Mouse (Mus musculus): ENCODE measurements around the gene Rbfox1. TPM values are rescaled to one million over a fixed set of nuclear protein-coding genes. Genes with fewer than 3 reads are reported as not detected.
A peak's percentile ranks its signal among the peaks of the same experiment; 100 is the strongest.

Gene Rbfox1
- total RNA-seq, 2 experiments from 2014 or later = 105 to 113 TPM

DNA sequence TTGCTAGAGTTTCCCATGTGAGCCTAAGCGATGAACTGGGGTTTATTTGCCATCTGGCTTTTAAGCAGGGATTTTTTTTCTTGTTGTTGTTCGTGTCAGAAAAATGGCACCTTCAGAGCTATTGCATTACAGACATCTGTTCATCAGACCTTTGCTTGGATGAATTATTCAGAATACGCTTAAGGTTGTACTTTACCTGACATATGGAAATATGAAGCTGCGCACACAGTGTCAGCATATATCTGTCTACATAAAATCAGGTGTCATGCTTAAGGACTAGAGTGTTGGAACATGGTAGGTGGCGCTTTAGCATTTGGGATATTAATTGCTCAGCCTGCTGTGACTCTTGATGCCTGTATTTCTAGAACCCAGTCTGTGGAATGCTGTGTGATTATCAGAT, 819.7 kb downstream of the Rbfox1 start:
- DNase-seq = no peak

DNA sequence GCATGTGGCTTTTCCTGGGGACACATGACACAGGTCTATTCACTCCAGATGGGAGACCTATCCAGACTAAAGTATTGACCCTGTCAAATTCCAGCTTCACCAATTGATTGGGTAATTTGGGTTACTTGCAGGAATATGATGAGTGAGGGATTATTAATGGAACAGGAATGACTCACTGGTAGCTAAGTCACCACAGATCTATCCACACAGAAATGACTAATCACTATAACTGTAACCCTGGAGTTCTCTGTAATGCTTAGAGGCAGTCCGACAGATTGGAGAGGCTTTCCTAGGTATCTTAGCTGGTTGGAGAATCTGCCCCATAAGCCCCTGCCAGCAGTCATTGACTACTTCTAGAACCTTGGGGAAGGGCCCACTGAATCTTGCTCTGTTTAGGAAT, 827.2 kb downstream of the Rbfox1 start:
- no peak for DNase-seq

DNA sequence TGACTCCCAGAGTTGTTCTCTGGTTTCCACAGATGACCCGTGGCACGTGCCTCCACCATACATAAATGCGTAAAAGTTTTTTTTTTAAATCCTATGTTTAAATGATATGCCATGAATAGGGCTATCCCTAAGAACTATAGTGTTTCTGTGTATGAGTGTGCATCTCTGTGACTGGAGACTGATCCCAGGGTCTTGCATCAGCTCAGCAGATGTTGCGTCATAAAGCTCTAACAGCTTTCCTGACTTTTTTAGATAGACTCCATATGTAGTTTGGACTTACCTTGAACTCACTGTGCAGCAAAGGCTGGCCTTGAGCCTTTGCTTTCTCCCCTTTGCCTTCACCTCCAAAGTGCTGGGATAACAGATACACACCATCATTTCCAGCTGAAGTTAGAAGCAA, 830.1 kb downstream of the Rbfox1 start:
- DNase-seq = no peak

DNA sequence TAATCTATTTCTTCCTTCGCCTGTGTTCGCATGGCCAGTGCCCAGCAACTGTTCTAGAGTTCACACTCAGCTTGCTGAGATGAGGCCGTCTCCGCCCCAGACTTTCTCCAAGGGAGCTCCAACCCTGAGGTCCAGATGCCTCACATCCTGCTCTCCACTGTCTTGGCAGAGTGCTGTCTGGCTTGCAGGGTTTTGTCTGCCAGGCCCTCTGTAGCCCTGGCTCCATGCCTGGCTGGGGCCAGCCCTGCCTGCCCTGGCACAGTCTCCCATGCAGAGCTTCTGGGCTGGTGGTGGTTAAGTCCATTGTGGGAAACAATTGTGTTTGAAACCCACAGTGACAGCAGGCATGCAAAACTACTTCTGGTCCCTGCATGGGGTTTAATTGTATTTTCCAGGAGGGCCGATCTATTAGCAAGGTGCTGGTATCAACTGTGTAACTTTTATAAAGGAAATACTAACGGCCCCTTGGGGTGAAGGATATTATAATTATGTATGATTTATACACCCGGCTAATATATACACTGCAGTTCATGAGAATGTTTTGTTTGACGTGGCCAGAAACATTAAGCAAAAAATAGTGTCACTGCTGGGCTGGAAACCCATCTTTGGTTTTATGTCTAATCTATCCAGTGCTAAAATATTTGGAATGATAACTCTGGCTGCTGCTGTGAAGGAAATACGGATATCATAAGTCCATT, 831.2 kb downstream of the Rbfox1 start:
- peak; percentile 61 for DNase-seq

DNA sequence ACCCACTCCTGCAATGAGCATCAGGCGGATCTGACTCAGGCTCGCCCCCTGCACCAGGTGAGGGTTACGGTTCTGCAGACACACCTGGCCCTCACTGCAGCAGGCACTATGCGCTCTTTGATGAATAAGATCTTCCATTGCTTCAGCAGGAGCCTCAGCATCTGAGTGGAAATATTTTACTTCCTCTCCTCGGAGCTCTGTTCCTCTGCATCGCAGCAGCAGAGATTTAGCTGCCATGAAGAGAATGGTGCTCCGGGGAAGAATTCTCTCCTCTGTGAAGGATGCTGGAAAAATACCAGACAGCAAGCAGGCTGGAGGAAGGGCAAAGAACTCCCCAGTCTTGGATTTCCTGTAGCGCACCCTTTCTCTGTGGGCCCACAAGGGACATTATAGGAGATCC, 833.9 kb downstream of the Rbfox1 start:
- DNase-seq = no peak

DNA sequence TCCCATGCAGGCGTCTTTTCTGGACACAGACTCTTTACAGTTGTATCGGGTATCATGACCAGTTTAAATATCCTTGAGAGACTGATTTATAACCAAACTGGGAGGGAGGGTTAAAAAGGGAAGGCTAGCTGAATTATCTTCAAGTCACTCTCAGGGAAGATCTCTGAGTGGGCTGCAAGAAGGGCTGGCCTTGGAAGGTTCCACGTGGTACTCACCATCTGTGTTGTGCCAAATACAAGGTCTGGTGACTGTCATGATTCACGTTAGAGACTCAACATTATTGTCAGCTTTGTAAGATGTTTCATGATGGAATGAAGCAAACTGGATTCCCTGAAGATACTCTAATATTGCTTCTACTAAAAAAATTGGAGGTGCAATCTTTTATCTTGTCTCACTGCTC, 847.5 kb downstream of the Rbfox1 start:
- no peak for DNase-seq

DNA sequence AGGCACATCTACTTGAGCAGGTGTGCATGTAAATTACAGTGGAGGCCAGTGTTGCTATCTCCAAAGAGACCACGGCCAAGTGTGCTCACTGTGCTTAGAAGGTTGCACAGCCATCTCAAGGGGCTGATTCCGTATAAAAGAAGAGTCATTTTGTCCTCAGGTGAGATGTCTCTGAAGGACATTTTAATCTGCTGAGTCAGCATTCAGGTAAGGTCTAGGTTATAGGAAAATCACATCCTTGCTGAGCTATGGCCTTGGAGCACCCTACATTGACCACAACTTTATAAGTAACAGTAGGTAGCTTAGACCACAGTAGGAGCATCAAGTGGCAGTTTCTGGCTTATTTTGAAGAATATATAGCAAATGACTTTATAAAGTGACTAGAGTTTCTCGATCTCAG, 848.3 kb downstream of the Rbfox1 start:
- no peak for DNase-seq

DNA sequence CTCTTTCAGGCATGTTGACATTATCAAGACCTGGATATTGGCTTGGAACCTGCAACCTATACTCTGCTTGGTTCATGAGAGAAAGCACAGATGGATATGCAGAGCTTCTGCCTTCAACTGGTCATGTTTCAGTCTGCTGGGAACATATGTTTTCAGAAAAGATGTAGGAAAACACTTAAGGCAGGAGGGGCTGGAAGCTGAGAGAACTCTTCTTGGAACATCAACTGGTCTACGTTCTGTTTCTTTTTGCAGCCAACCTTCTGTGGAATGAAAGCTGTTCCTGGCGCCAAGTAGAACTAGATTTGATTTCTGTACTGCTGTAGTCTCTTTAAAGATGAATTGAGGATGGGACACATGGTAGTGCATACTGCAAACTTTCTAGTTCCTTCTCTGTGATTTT, 851.4 kb downstream of the Rbfox1 start:
- DNase-seq = no peak

DNA sequence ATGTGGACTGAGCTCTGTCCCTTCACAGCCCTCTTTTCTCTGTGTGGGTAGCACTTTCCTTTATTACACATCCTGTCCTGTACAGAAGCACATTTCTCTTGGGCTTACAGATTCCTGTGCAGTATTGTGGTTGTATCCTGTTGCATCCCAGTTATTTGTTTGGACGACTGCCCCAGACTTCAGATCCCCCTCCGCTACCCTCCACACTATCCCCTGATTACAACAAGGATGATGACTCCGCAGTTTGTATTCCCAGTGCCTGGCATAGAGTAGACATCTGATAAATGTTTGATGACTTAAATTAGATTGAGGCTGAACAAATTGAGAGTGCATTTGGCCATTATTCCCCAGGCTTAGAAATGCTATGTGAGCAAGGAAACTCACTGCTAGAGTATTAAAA, 851.8 kb downstream of the Rbfox1 start:
- DNase-seq = no peak

DNA sequence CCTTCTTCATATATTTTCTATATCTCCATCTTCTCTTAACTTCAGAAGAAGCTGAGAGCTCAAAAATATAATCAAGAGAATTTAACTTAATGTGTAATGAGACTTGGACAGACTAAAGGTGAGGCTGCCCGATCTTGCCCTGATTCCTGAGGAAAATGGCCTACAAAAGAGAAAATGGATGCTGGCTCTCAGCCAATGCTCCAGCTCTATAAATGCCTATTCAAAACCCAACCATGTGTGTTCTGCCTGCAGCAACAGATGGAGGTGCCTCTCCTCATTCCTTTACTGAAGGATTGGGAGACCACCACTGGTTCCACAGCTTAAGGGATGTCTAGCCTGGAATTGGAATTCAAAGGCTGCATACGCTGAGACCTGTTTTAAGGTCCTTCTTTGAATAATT, 861.0 kb downstream of the Rbfox1 start:
- DNase-seq = no peak

DNA sequence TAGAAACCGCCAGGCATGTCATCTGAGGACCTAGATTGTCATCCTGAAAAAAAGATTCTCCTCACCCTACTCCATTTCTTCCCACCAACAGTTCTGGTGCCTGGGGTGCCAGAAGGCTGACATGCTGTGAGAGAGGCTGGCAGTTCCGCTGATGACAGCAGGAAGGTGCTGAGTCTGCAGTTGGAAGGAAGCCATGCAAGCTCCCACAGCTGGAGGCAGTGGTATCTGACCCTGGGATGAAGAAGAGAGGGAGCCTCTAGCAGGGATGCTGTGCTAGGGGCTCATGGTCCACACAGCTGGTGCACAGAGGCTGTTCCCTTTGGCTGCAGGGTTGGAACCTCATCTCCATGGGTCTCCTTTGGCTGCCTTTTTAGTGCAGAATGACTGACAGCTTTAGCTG, 865.3 kb downstream of the Rbfox1 start:
- DNase-seq = no peak

DNA sequence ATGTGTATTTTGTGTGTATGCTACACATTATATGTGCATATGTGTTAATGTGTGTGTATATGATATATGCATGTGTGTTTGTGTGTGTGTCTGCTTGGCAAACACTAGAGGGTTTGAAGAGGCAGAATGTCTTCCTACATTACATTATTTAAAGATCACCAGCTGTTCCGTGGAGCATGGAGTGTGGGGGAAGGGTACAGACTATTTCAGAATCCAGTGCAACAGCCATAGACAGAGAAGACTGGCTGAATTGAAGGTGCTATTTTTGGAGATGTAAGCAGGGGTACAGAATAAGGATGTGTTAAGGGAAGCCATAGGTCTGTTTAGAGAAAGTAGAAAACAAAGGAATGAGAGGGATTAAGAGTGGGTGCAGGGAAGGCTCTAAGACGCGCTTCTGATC, 869.7 kb downstream of the Rbfox1 start:
- DNase-seq = no peak

DNA sequence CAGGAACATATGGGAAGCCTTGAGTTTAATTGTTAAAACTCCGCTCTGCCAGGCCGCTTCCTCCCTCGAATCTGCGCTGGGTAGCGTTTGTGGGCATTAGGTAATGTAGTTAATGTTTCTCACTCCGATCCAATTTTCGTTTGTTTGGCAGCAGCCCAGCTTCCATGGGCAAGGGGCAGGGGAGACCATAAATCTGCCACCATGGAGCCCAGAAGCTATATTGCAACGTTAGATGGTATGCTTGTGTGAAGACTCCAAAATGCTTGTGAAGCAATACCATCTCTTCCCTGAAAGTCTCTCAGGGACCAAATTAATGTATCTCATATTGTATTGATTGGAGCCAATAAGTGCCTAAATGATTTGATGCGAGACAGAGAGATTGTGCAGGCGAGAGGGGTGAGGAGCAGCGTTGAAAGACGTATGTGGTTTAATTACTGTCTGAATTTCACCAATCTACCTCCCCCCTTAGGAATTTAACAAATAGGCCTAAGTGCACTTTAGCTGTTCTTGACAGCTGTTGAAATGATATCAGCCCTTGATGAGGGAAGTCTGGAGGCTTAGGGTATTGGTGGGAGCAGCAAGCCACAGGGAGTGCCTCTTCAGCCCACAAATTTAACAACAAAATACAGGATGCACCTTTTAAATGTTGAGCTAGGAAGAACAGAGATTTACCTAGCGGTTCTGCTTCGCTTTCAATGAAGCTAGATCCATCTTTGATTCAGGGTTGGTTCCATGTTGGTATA, 884.5 kb downstream of the Rbfox1 start:
- no peak for DNase-seq

DNA sequence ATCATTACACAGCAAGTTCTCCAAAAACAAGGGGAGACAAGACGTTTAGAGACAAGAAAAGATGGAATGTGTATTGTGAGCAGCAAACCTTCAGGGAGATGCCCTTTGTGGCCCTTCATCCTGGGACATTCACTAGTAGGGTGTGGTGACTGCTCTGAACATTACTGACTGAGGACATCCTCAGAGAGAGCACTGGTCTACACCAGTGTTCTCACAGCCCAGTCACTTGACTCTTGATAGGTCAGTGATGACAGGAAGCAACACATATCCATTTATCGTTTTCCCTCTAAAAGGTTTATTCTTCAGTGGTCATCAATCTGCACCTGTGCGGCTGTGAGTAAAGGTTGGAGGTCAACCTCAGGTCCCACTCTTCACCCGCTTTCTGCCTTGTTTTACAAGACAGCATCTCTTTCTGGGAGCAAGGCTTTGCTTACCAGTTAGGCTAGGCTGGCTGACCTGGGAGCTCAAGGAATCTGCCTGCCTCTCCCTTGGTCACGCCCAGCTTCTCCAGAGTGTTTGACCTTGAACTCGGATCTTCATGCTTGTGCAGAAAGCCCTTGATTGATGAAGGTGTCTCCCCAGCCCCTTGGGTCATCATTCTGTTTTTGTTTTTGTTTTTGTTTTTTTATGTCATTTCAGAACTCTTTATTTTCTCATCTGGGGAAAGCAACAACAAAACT, 892.5 kb downstream of the Rbfox1 start:
- DNase-seq = no peak

DNA sequence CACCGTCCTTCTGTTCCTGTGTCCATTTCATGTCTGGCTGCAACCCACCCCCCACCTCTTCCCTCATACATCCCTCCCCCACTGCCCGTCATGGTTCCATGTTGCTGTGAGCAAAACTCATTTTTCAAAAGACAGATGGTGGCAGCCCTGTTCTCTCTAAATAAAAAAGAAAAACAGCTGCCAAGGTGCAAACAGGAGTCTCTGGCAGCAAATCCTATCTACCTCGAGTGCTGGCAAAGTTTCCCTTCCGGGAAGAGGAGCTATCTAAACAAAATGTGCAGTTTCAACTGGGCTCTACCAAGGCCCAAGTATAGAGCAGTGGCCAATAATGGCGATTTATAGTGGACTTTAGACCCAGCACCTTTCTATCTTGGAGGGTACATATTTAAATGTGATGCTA, 899.0 kb downstream of the Rbfox1 start:
- no peak for DNase-seq

DNA sequence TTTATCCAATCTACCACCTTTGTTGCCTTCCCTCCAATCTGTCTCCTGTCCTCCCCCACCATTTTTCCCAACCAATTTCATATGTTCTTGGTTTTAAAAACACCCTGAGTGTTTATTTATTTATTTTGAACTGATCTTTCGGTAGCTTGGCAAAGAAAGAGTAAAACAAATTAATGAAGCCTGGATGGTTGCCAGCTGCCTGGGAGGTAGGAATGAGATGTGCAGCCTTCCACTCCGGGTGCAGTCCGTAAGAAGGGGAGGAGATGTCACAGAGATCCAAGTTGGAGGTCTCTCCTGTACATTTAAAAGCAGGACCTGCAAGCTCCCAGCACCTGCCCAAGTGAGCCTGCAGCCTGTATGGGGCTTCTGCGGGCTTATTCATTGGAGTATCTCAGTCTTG, 899.9 kb downstream of the Rbfox1 start:
- no peak for DNase-seq

DNA sequence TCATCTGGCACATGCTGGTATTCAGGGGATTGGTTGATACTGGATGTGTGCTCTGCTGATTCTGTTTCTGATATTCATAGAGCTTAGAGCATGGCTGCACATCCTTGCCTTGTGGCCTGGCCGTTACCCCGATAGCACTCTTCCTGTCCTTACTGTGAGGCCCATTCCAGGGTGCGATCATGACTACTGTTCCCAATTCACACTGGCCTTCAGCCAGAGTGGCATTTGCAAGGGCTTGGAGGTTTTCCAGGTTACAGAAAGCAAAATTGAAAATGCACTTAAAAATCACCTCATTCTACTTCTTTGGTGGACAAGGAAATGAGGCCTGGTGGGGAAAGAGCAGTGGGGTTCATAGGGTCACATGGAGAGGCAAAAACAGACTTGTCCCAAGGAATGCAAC, 906.1 kb downstream of the Rbfox1 start:
- no peak for DNase-seq

DNA sequence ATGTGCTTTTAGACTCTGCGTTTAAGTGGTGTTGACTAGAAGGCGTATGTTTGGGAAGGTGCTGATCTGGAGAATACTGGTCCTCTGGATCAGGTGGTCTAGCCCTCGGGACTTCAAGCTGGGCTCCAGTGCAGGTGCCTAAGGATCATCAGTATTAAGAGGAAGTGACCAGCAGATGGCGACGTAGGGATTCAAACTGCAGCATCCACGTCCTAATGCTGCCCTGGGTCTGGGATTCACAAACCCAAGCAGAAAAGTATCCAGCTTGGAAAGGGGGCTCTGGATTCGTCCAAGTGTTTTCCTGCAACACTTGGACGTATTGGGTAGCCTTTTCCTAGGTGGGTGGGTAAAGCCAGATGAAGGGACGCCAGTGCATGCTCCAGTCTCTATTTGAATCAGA, 906.5 kb downstream of the Rbfox1 start:
- peak; percentile 50 for DNase-seq

DNA sequence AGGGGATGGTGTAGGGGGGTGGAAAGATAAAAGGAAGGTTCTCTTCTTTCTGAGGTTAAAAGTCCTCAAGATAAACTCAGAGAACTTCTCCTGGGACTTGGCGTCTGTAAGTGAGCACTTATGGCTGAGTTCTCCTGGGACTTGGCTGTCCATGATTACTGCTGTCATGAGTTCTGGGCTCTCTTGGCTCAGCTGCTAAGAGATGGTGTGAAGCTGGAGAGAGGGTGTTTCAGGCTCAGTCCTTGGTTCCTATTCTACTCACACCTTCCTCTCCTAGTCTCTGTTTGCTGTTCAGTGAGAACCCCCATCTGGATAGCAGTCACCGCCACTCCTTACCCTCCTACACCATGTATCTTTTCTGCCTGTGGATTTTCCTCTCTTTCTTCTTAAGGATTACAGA, 921.1 kb downstream of the Rbfox1 start:
- no peak for DNase-seq

DNA sequence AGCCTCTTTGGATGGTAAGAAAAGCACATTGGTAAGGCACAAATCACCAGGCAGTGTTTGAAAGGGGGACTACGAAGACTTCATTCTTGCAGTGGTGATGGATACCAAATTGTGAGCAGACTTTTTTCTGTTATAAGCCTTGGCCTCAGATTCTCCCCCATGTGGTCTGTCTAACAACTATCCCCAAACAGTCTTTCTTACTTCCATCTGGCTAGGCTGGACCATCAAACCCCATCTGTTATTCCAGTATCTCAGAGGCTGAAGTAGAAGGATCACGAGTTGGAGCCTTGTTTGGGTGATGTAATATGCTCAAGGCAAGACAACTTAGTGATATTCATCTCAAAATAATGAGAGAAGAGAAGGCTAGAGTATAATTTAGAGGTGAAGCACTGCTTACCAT, 922.7 kb downstream of the Rbfox1 start:
- DNase-seq = no peak

DNA sequence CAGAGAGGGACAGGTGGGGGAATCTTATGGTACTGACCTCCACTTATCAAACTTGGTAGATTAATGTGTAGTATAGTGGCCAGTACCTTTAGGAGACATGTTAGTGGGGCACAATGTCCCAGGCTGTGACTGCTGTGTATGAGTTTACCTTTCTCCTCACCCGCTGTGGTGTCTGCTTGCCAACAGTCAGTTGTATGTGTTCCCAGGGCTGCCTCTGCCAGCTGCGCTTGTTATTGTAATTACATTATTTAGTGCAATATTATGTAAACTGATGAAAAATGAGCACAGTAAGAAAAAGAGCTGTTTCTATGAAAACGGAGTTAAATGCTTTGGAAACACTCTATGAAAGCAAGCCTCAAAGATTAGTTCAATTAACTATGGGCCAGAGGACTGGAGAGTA, 928.7 kb downstream of the Rbfox1 start:
- DNase-seq = no peak

DNA sequence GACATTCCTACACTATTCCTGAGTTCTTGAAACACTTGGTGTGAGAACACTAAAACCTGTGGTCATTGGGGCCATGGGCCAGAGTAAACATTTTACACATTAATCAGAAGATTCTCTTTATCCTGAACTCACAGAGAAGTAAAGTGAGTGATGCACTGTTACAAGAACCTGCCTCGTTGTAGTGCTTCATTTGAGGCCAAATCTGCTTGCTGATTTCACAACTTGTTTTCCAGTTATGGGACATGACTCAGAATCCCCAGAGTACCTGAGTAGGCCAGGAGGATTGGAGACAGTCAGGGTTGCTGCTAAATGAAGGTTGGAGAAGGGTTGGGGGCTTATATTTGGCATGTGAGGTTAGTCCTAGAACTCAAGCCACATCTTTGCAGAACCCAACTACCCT, 936.6 kb downstream of the Rbfox1 start:
- DNase-seq = no peak

DNA sequence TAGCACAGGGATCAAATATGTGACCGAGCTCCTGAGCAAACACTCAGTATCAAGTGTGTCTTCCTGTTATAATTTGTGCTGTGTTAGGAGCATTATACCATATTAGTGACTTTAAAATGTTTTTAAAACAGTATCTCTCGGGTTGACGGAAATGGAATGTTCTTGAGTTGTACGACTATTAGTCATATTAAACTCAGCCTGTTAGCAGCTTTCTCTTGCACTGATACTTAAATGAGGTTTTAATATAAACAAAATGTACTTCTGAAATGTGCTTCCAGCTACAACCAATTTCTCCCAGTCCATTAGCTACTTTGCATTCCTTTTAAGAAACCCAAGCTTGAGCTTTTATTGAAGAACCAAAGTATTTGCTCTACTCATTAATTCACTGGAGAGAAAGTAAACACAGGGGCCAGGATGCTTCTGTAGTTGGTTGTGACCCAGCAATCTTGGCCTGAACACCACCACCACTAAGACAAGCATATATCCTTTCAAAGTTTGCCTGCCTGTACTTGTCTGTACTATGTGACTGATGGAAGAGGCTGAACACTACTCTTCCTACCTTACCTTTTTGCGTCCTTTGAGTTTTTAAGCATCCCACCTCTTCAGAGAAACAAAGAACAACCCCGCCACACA, 944.9 kb downstream of the Rbfox1 start:
- no peak for DNase-seq
